Mouse (Mus musculus): ENCODE results near the gene Nup62. TPM values are rescaled to one million over a fixed set of nuclear protein-coding genes. Genes with fewer than 3 reads are reported as not detected.

Nup62 gene
- 37.1 TPM for polyA plus RNA-seq (2017; shearing (Covaris generic))

GRCm38 (mm10) chr7:44815721-44816469 lies at the start of gene Nup62, which contains the start of gene Il4i1:
Gene Nup62, plus strand, starts transcription at chr7:44816088.
Gene Il4i1, plus strand, starts transcription at chr7:44816387.

GRCm38 (mm10) chr7:44816470-44817021 lies 658 bp downstream of the Nup62 start, which contains the start of gene Atf5:
Gene Atf5, minus strand, starts transcription at chr7:44816658.

GRCm38 (mm10) chr7:44848561-44849415 lies 32.9 kb downstream of the Nup62 start, which contains the start of the genes Akt1s1 and Tbc1d17:
Gene Akt1s1, plus strand, starts transcription at chr7:44848991.
Gene Tbc1d17, minus strand, starts transcription at chr7:44849079.

GRCm38 (mm10) chr7:44857042-44857552 lies 41.2 kb downstream of the Nup62 start, which contains the start of gene Pnkp:
Gene Pnkp, plus strand, starts transcription at chr7:44857139.

GRCm38 (mm10) chr7:44869697-44870528 lies 54.0 kb downstream of the Nup62 start, which contains the start of gene Ptov1:
Gene Ptov1, minus strand, starts transcription at chr7:44869788.

Other genes with a start within 250 kb of the Nup62 start
- not detected for gene Napsa, start 243.7 kb upstream of the Nup62 start, polyA plus RNA-seq (2017; shearing (Covaris generic))
- not detected for gene Kcnc3, start 225.4 kb upstream of the Nup62 start, polyA plus RNA-seq (2017; shearing (Covaris generic))
- gene Myh14, start 145.2 kb upstream of the Nup62 start, polyA plus RNA-seq (2017; shearing (Covaris generic)): not detected
- not detected for gene Izumo2, start 107.3 kb upstream of the Nup62 start, polyA plus RNA-seq (2017; shearing (Covaris generic))
- gene Vrk3, start 67.7 kb upstream of the Nup62 start, polyA plus RNA-seq (2017; shearing (Covaris generic)): 95.9 TPM
- gene Zfp473, start 65.0 kb upstream of the Nup62 start, polyA plus RNA-seq (2017; shearing (Covaris generic)): 0.73 TPM
- gene Il4i1, start 299 bp downstream of the Nup62 start, polyA plus RNA-seq (2017; shearing (Covaris generic)): 0.85 TPM
- 0.70 TPM for gene Atf5, start 570 bp downstream of the Nup62 start, polyA plus RNA-seq (2017; shearing (Covaris generic))
- gene Akt1s1, start 32.9 kb downstream of the Nup62 start, polyA plus RNA-seq (2017; shearing (Covaris generic)): 35.2 TPM
- gene Tbc1d17, start 33.0 kb downstream of the Nup62 start, polyA plus RNA-seq (2017; shearing (Covaris generic)): 133 TPM
- 57.0 TPM for gene Pnkp, start 41.1 kb downstream of the Nup62 start, polyA plus RNA-seq (2017; shearing (Covaris generic))
- 40.0 TPM for gene Ptov1, start 53.7 kb downstream of the Nup62 start, polyA plus RNA-seq (2017; shearing (Covaris generic))
- 48.6 TPM for gene Med25, start 76.6 kb downstream of the Nup62 start, polyA plus RNA-seq (2017; shearing (Covaris generic))
- 20.9 TPM for gene Fuz, start 80.0 kb downstream of the Nup62 start, polyA plus RNA-seq (2017; shearing (Covaris generic))
- gene Ap2a1, start 113.4 kb downstream of the Nup62 start, polyA plus RNA-seq (2017; shearing (Covaris generic)): 53.1 TPM
- gene Tsks, start 127.1 kb downstream of the Nup62 start, polyA plus RNA-seq (2017; shearing (Covaris generic)): not detected
- not detected for gene Cpt1c, start 158.8 kb downstream of the Nup62 start, polyA plus RNA-seq (2017; shearing (Covaris generic))
- gene Prmt1, start 170.5 kb downstream of the Nup62 start, polyA plus RNA-seq (2017; shearing (Covaris generic)): 161 TPM
- gene Irf3, start 181.6 kb downstream of the Nup62 start, polyA plus RNA-seq (2017; shearing (Covaris generic)): 172 TPM
- 17.5 TPM for gene Bcl2l12, start 182.6 kb downstream of the Nup62 start, polyA plus RNA-seq (2017; shearing (Covaris generic))
- gene Scaf1, start 200.3 kb downstream of the Nup62 start, polyA plus RNA-seq (2017; shearing (Covaris generic)): 27.3 TPM
- gene Rras, start 201.9 kb downstream of the Nup62 start, polyA plus RNA-seq (2017; shearing (Covaris generic)): 11.5 TPM
- gene Prr12, start 236.8 kb downstream of the Nup62 start, polyA plus RNA-seq (2017; shearing (Covaris generic)): 2.2 TPM
- gene Nosip, start 246.3 kb downstream of the Nup62 start, polyA plus RNA-seq (2017; shearing (Covaris generic)): 104 TPM
- 1.7 TPM for gene Prrg2, start 246.6 kb downstream of the Nup62 start, polyA plus RNA-seq (2017; shearing (Covaris generic))

All from naive thymus-derived CD4-positive, alpha-beta T cell, adult 5 months (primary cell).